ENCODE assay signal across 8 mouse cellular contexts in genomic region chr9:122922436-122922835, GRCm38 (mm10). TPM values are rescaled to one million over a fixed set of nuclear protein-coding genes. Genes with fewer than 3 reads are reported as not detected.
DNase-seq lines count a peak whose midpoint lies in the region; ATAC-seq and TF ChIP-seq lines count a peak whose summit lies in the region.

No protein-coding gene starts in this region.

- no peaks in the 10 kb centered on the region for H3K9me3 ChIP-seq in E14TG2a.4 (ENCODE audit: low read length)
- no peaks in the 10 kb centered on the region for H3K9me3 ChIP-seq in forebrain, postnatal 0 days (ENCODE audit: low read length)
- no peaks in the 10 kb centered on the region for H3K9me3 ChIP-seq in liver, embryonic 14.5 days (ENCODE audit: control insufficient read depth, low read length)

- peak overlapping the region; percentile 87 for H3K4me3 ChIP-seq in gastrocnemius, adult 2 months
- H3K4me3 ChIP-seq in E14TG2a.4 (replicated peaks; ENCODE audit: low read length), result peak overlapping the region; percentile 92
- H3K4me3 ChIP-seq in forebrain, postnatal 0 days (ENCODE audit: low read depth, low read length), result peak overlapping the region; percentile 65
- H3K4me3 ChIP-seq in liver, embryonic 14.5 days (ENCODE audit: insufficient read depth in 1 of 2, low read depth in 2 of 2, low read length in 2 of 2), result peak overlapping the region in 1 of 2 experiments; percentile 58; a peak in 2 of 4 replicates

- no peak for DNase-seq in gastrocnemius, adult 2 months
- no peak for DNase-seq in gastrocnemius, adult 8-10 months (ENCODE audit: low spot score in 2 of 2)
- peak; percentile 4 for DNase-seq in forebrain, postnatal 0 days
- DNase-seq in liver, embryonic 14.5 days (ENCODE audit: low read depth in 3 of 3, low spot score in 3 of 3), result no peak
- DNase-seq in right cerebral cortex, adult 18-20 months, result no peak
- no peak for DNase-seq in adrenal gland, postnatal 36 days
- no peak for DNase-seq in thymus, adult 18-20 months

- intact Hi-C loops in gastrocnemius, adult 2 months (cut with DNase I), result loop anchor here (2.0 kb wide), 1 partner anchor 56 kb away; the partner anchor contains the start of gene Zfp445

- peaks cover 10% of the 10 kb centered on the region for H3K4me1 ChIP-seq in E14TG2a.4 (replicated peaks; ENCODE audit: low read depth, low read length)
- peaks cover 5% of the 10 kb centered on the region for H3K4me1 ChIP-seq in forebrain, postnatal 0 days (ENCODE audit: insufficient read depth)
- H3K4me1 ChIP-seq in liver, embryonic 14.5 days (replicated peaks; ENCODE audit: control insufficient read depth in 2 of 2, insufficient read depth in 2 of 2, low read length in 1 of 2), result peaks cover 0 to 5% of the 10 kb centered on the region in 2 experiments; a peak in 2 of 4 replicates

- peak overlapping the region; percentile 69 for H3K4me2 ChIP-seq in forebrain, postnatal 0 days (ENCODE audit: low read depth)
- H3K4me2 ChIP-seq in liver, embryonic 14.5 days (ENCODE audit: low read depth), result peak overlapping the region; percentile 69

- WGBS in forebrain, postnatal 0 days, result 19% methylated on average over 3 of the region's 3 CpGs
- 25% methylated on average over 3 of the region's 3 CpGs for WGBS in liver, embryonic 14.5 days (ENCODE audit: insufficient replicate concordance)

- no peak for TF ChIP-seq EP300 in liver, embryonic 14.5 days (IDR thresholded peaks at IDR 0.05; ENCODE audit: low read depth)

- TF ChIP-seq CTCF in gastrocnemius, adult 2 months (IDR thresholded peaks at IDR 0.05), result no peak
- no peak for TF ChIP-seq CTCF in E14TG2a.4 (conservative IDR thresholded peaks at IDR 0.05; ENCODE audit: low read length)
- TF ChIP-seq CTCF in forebrain, postnatal 0 days (IDR thresholded peaks at IDR 0.05; ENCODE audit: low read depth), result no peak
- no peak for TF ChIP-seq CTCF in liver, embryonic 14.5 days (IDR thresholded peaks at IDR 0.05; ENCODE audit: low read depth)

- H3K27ac ChIP-seq in gastrocnemius, adult 2 months, result 0 out of 2 replicates have a peak overlapping the region, but pooled peaks have one; percentile 78
- H3K27ac ChIP-seq in forebrain, postnatal 0 days (ENCODE audit: low read depth, low read length), result no peak overlapping the region; the same call in 1 of the 2 replicates
- no peak overlapping the region for H3K27ac ChIP-seq in liver, embryonic 14.5 days

- H3K36me3 ChIP-seq in E14TG2a.4 (ENCODE audit: insufficient read depth, low read length), result peaks cover 29% of the 10 kb centered on the region
- peaks cover 24% of the 10 kb centered on the region for H3K36me3 ChIP-seq in forebrain, postnatal 0 days (ENCODE audit: insufficient read depth)
- peaks cover 2% of the 10 kb centered on the region; the same call in 1 of the 2 replicates for H3K36me3 ChIP-seq in liver, embryonic 14.5 days (replicated peaks; ENCODE audit: control insufficient read depth, insufficient read depth, low read depth)

- ATAC-seq in forebrain, postnatal 0 days, result no peak
- no peak for ATAC-seq in liver, embryonic 14.5 days (ENCODE audit: insufficient read depth)

- peaks cover 20% of the 10 kb centered on the region for H3K27me3 ChIP-seq in E14TG2a.4 (ENCODE audit: insufficient read depth, low read length)
- H3K27me3 ChIP-seq in forebrain, postnatal 0 days (ENCODE audit: insufficient read depth, low read length), result no peaks in the 10 kb centered on the region
- H3K27me3 ChIP-seq in liver, embryonic 14.5 days (ENCODE audit: control insufficient read depth, insufficient read depth, low read length), result peaks cover 4% of the 10 kb centered on the region

- peak overlapping the region; percentile 91; the same call in 1 of the 2 replicates for H3K9ac ChIP-seq in forebrain, postnatal 0 days
- H3K9ac ChIP-seq in liver, embryonic 14.5 days (replicated peaks), result no peak overlapping the region

RNA-seq across cellular contexts. Expression of gene Zfp105, which starts 0.4 kb away (rescaled TPM):
- total RNA-seq in gastrocnemius, adult 2 months (2021), result 1 to 10 TPM in 1 of 2 experiments, under 1 TPM in 1; 0.89 to 1.0 TPM
- total RNA-seq in gastrocnemius, adult 8-10 months (2022), result under 1 TPM; 0.19 to 0.79 (median 0.52) TPM
- total RNA-seq in forebrain, postnatal 0 days (2014; rRNA removed), result 12.3 and 12.6 TPM in 2 replicates
- polyA plus RNA-seq in forebrain, postnatal 0 days (2015; fragmentation: Nextera tagmentation; extraction: Ambion mirVana), result 5.6 and 7.0 TPM in 2 replicates
- 0.68 and 1.1 TPM in 2 replicates for polyA plus RNA-seq in liver, embryonic 14.5 days (2012; rRNA removed)
- 1.3 and 1.6 TPM in 2 replicates for polyA plus RNA-seq in liver, embryonic 14.5 days (2014; fragmentation: Nextera tagmentation; extraction: Ambion mirVana)
- total RNA-seq in adrenal gland, postnatal 36 days (2021), result 1 to 10 TPM; 4.5 to 5.4 TPM

RNA-seq across cellular contexts. Expression of gene 1110059G10Rik, which starts 28.4 kb away (rescaled TPM):
- total RNA-seq in gastrocnemius, adult 2 months (2021), result 10 to 100 TPM; 10.4 to 11.3 TPM
- total RNA-seq in gastrocnemius, adult 8-10 months (2022), result 10 to 100 TPM in 1 of 4 experiments, 1 to 10 TPM in 3; 5.6 to 11.6 (median 8.4) TPM
- total RNA-seq in forebrain, postnatal 0 days (2014; rRNA removed), result 13.0 and 23.2 TPM in 2 replicates
- polyA plus RNA-seq in forebrain, postnatal 0 days (2015; fragmentation: Nextera tagmentation; extraction: Ambion mirVana), result 41.4 and 53.1 TPM in 2 replicates
- 6.1 and 9.1 TPM in 2 replicates for polyA plus RNA-seq in liver, embryonic 14.5 days (2012; rRNA removed)
- 17.9 and 19.0 TPM in 2 replicates for polyA plus RNA-seq in liver, embryonic 14.5 days (2014; fragmentation: Nextera tagmentation; extraction: Ambion mirVana)
- 10 to 100 TPM; 19.3 to 24.7 TPM for total RNA-seq in adrenal gland, postnatal 36 days (2021)

RNA-seq across cellular contexts. Expression of gene Kif15, which starts 28.4 kb away (rescaled TPM):
- under 1 TPM in 1 of 2 experiments, not detected in 1; 0.17 TPM for total RNA-seq in gastrocnemius, adult 2 months (2021)
- total RNA-seq in gastrocnemius, adult 8-10 months (2022), result under 1 TPM in 1 of 4 experiments, not detected in 3; 0.45 TPM
- total RNA-seq in forebrain, postnatal 0 days (2014; rRNA removed), result 8.4 and 14.2 TPM in 2 replicates
- 3.8 and 5.6 TPM in 2 replicates for polyA plus RNA-seq in forebrain, postnatal 0 days (2015; fragmentation: Nextera tagmentation; extraction: Ambion mirVana)
- polyA plus RNA-seq in liver, embryonic 14.5 days (2012; rRNA removed), result 15.2 and 43.7 TPM in 2 replicates
- polyA plus RNA-seq in liver, embryonic 14.5 days (2014; fragmentation: Nextera tagmentation; extraction: Ambion mirVana), result 20.4 and 23.1 TPM in 2 replicates
- 1 to 10 TPM; 1.9 to 2.0 TPM for total RNA-seq in adrenal gland, postnatal 36 days (2021)

RNA-seq across cellular contexts. Expression of gene Zkscan7, which starts 37.0 kb away (rescaled TPM):
- 1 to 10 TPM; 3.3 to 4.2 TPM for total RNA-seq in gastrocnemius, adult 2 months (2021)
- 1 to 10 TPM; 3.9 to 4.6 (median 4.4) TPM for total RNA-seq in gastrocnemius, adult 8-10 months (2022)
- total RNA-seq in forebrain, postnatal 0 days (2014; rRNA removed), result 7.1 and 12.6 TPM in 2 replicates
- 0.83 and 1.6 TPM in 2 replicates for polyA plus RNA-seq in forebrain, postnatal 0 days (2015; fragmentation: Nextera tagmentation; extraction: Ambion mirVana)
- 0.80 and 0.85 TPM in 2 replicates for polyA plus RNA-seq in liver, embryonic 14.5 days (2012; rRNA removed)
- 0.22 and 0.34 TPM in 2 replicates for polyA plus RNA-seq in liver, embryonic 14.5 days (2014; fragmentation: Nextera tagmentation; extraction: Ambion mirVana)
- total RNA-seq in adrenal gland, postnatal 36 days (2021), result 1 to 10 TPM; 5.4 to 9.8 TPM

RNA-seq across cellular contexts. Expression of gene Zfp445, which starts 56.6 kb away (rescaled TPM):
- 10 to 100 TPM; 39.0 to 39.5 TPM for total RNA-seq in gastrocnemius, adult 2 months (2021)
- 10 to 100 TPM; 24.8 to 35.2 (median 34.0) TPM for total RNA-seq in gastrocnemius, adult 8-10 months (2022)
- total RNA-seq in forebrain, postnatal 0 days (2014; rRNA removed), result 124 and 155 TPM in 2 replicates
- polyA plus RNA-seq in forebrain, postnatal 0 days (2015; fragmentation: Nextera tagmentation; extraction: Ambion mirVana), result 43.0 and 69.4 TPM in 2 replicates
- 16.0 and 18.0 TPM in 2 replicates for polyA plus RNA-seq in liver, embryonic 14.5 days (2012; rRNA removed)
- polyA plus RNA-seq in liver, embryonic 14.5 days (2014; fragmentation: Nextera tagmentation; extraction: Ambion mirVana), result 13.7 and 14.1 TPM in 2 replicates
- 100 to 1,000 TPM in 1 of 2 experiments, 10 to 100 TPM in 1; 93.8 to 116 TPM for total RNA-seq in adrenal gland, postnatal 36 days (2021)
